35 mouse cellular contexts compared by ENCODE assay signal in the genomic region with DNA sequence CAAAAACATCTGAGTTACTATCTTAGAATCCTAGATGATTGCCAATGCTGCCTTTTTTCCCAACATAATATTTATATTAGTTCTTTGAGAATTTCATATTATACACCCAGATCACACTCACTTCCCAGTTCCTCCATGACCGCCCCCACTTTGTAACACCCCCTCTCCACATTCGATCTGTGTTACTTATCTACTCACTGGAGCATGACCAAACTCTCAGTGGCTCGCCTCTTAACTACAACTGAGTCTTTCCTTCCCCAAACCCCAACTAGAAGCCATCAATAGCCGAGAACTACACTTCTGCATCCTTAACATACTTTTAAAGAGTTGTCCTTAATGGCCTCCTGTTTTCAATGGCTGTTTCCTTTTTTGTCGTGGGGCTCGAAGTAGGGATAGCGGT.
"Had no signal": no experiment of that assay in that cellular context is flagged by ENCODE, and none has a peak within 500 bp of the region (broad histone marks: within the 10 kb centered on the region; RNA-seq: fewer than 3 reads in every experiment).

No protein-coding gene starts in this region.

- H3K9ac ChIP-seq: heart, embryonic 12.5 days; heart, embryonic 13.5 days; heart, embryonic 15.5 days; hindbrain, embryonic 12.5 days; hindbrain, embryonic 13.5 days; hindbrain, embryonic 14.5 days; hindbrain, embryonic 15.5 days; intestine, embryonic 15.5 days; kidney, embryonic 15.5 days had no signal

- H3K27ac ChIP-seq: heart, embryonic 10.5 days; heart, embryonic 13.5 days; heart, embryonic 15.5 days; hindbrain, embryonic 10.5 days; hindbrain, embryonic 12.5 days; hindbrain, embryonic 13.5 days; hindbrain, embryonic 14.5 days; hindbrain, embryonic 15.5 days; hindbrain, postnatal 0 days; intestine, embryonic 15.5 days; kidney, embryonic 15.5 days; kidney, postnatal 0 days; layer of hippocampus, adult 2 months had no signal

- H3K4me1 ChIP-seq: heart, embryonic 10.5 days; heart, embryonic 15.5 days; hindbrain, embryonic 10.5 days; hindbrain, embryonic 12.5 days; hindbrain, embryonic 13.5 days; hindbrain, embryonic 15.5 days; intestine, embryonic 15.5 days; kidney, embryonic 15.5 days had no signal

- H3K9me3 ChIP-seq: heart, embryonic 10.5 days; heart, embryonic 12.5 days; heart, embryonic 13.5 days; heart, embryonic 15.5 days; hindbrain, embryonic 10.5 days; hindbrain, embryonic 12.5 days; hindbrain, embryonic 13.5 days; hindbrain, embryonic 15.5 days; intestine, embryonic 15.5 days; kidney, embryonic 15.5 days had no signal

- H3K4me2 ChIP-seq: heart, embryonic 11.5 days; heart, embryonic 12.5 days; heart, embryonic 13.5 days; heart, embryonic 15.5 days; hindbrain, embryonic 12.5 days; hindbrain, embryonic 13.5 days; hindbrain, embryonic 14.5 days; hindbrain, embryonic 15.5 days; intestine, embryonic 15.5 days; kidney, embryonic 15.5 days had no signal

- H3K4me3 ChIP-seq: heart, embryonic 10.5 days; heart, embryonic 12.5 days; heart, embryonic 13.5 days; heart, embryonic 15.5 days; hindbrain, embryonic 10.5 days; hindbrain, embryonic 12.5 days; hindbrain, embryonic 13.5 days; hindbrain, embryonic 15.5 days; intestine, embryonic 15.5 days; kidney, embryonic 15.5 days; layer of hippocampus, adult 2 months had no signal

- DNase-seq: heart, postnatal 10 days; heart, postnatal 14 days; heart, postnatal 36 days; heart, postnatal 4 days; kidney, adult 11 months; kidney, adult 18-20 months; kidney, adult 2 months; kidney, adult 8-10 months; kidney, adult 9 months; kidney, postnatal 10 days; kidney, postnatal 14 days; kidney, postnatal 25 days; kidney, postnatal 36 days; kidney, postnatal 4 days; layer of hippocampus, adult 9-11 months; layer of hippocampus, postnatal 36 days had no signal

- ATAC-seq: hindbrain, embryonic 16.5 days; hindbrain, postnatal 0 days; inflammation-experienced regulatory T-cells, adult 6 months; intestine, embryonic 15.5 days; intestine, embryonic 16.5 days; intestine, postnatal 0 days had no signal

- H3K27me3 ChIP-seq: heart, embryonic 12.5 days; heart, embryonic 13.5 days; heart, embryonic 15.5 days; hindbrain, embryonic 12.5 days; hindbrain, embryonic 13.5 days; hindbrain, embryonic 15.5 days; intestine, embryonic 15.5 days; kidney, embryonic 15.5 days had no signal
